Mouse (Mus musculus) left cerebral cortex, adult 9 months (tissue): ENCODE measurements at regions not wholly inside any gene's neighbourhood (a gene's known extent, or its start where the extent isn't known, plus 50 kb on each side); places are given as distances from the start of the nearest gene placed in this dataset.

Experiments
- DNase-seq, 2 experiments: peaks; one replicate each; pipeline ENCODE4 v3.0.0; 2022; ENCODE audit warnings: low spot score in 2 of 2

DNA sequence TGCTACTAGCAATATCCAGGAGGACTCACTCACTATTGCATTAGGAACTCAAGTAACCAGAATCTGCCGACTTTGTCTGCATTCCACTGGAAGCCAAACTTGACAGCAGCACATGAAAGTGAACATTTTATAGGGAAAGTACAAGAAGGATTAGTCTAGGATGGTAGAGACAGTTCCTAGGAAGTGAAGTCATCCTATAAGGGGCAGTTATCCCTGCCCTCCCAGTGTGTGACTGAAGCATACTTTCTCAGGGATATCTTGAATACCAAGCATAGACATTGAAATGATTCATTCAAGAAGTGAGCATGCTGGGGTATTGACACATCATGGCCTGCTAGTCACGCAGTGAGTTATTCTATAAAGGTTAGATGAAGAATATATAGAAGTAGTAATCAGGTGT, 632.2 kb upstream of the Zeb2 start:
- DNase-seq: no peak

- no peak for DNase-seq
These were observed 630.4 kb upstream of the Zeb2 start for GRCm38 (mm10) chr2:45747263-45748236.

GRCm38 (mm10) chr2:45746606-45747005, 629.4 kb upstream of the Zeb2 start:
- no peak for DNase-seq

- DNase-seq: no peak
These were observed 619.1 kb upstream of the Zeb2 start for GRCm38 (mm10) chr2:45736278-45736677.

DNA sequence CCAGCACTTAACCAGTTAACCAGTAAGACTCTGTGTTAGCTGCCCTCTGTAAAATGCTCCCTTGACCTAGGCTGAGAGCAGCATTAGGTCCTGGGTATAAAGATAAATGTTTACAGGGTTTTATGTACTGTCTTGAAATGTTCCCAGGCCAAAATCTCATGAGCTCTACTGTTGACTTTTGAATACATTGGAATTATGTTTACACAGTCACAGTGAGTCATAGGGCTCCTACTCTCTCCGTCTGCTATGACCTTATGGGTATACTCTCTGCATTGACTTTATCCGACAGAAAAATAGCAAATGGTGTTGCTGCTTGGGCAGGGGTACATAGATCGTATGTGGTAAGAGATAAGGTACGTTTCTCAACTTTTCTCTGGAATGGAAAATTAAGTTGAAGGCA, 596.8 kb upstream of the Zeb2 start:
- DNase-seq: no peak

DNA sequence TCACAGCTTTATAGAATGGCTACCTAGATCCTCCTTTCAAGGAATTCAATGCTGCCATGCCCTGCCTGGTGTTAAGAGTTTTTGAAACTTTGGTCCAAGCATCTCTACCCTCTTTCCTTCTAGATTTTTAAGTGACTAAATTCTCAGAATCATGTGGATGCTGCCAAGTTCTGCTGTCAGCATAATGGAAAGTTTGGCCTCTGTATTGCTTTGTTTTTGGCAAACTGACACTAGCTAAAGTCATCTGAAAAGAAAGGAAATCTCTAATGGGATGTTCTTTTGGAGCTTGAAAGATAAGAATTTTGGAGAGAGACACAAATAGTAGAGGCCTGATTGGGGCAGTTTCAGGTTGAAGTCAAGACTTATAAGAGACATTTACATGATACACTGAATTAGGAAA, 589.8 kb upstream of the Zeb2 start:
- no peak for DNase-seq

GRCm38 (mm10) chr2:45702511-45702910, 585.3 kb upstream of the Zeb2 start:
- DNase-seq: no peak

- no peak for DNase-seq
These were observed 583.4 kb upstream of the Zeb2 start for GRCm38 (mm10) chr2:45700578-45700977.

DNA sequence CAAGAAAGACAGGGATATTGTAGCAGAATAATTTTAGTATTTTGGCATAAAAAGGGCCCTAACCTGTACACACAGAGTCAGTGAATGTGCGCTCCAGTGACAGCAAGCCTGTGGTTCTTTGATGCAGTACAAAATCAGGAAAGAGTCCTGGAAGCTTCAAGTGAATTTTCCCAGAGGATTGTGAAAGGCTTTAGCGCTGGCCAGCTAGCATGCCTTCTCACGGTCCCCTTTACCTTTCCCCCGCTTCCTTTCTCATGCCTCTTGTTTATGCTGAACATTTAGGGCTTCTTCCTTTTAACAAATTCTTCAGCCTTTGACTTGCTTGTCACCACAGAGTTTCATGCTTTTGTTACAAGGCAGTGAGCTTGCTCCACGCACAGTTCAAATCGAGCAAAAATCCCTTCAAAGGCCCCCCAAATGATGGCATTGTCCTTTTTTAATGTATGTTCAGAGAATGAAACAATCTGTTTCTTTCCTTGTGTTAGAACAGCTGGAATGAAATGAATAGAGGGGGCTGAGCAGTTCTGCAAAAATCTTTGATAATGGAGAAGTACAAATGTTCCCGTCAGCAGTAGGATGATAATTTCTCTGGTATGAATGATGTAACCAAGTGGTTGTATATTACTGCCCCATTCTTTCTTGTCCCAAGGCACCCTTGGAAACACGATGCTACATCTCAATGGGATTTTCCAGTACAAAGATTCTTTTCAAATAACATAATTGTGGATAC, 576.3 kb upstream of the Zeb2 start:
- DNase-seq: no peak

- no peak for DNase-seq
These were observed 575.6 kb upstream of the Zeb2 start for GRCm38 (mm10) chr2:45692819-45693218.

DNA sequence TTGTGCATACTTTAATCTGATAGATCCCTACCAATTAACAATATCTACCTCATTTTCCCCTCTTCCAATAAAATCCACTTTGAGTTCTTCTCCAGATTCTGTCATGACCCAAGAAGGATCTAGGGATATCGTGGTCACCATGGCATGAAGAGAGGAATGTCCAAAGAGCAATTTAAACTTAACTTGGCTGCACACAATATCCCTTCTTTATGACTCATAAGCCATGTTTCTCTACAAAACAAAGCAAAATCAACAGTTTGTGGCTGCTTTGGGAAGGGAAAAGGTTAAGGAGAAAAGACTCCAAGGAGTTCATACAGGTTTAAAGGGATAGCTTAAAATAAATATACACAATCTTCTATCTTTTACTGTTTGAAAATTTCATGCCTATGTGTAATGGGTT, 571.8 kb upstream of the Zeb2 start:
- no peak for DNase-seq

GRCm38 (mm10) chr2:45681251-45681650, 564.1 kb upstream of the Zeb2 start:
- no peak for DNase-seq

DNA sequence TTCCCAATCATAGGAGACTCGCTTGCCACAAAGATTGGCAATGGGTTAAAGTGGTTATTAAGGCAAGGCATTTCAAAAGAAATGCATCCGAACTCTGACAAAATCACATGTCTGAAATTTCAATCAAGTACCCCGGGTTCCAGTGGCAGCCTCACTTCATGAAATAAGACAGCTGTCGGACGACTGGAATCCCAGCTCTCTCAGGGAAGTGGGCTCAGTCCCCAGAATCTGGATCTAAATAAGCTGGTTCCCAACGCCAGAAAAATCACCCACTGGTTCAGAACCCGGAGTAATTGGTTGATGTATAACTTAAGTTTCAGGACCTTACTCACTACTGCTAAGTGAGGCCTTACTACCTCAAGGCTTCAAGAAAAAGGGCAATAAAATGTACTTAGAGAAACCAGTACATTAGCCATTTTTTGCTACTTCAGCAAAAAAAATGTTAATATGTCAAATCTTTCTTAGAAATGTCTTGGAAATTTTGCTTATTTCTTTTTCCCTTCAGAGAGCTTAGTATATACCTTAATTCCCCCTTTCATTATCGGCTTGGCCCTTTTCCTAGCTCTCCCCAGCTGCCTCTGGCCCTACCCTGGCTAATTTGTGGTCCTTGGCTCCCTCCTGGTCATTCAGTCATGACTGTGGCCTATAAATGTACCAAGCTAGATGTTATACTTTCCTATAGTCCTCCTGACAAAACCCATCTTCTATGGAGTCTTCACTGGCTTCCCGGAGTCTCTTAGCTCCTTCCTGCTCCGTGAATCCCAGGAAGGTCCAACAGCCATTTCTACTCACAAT, 562.1 kb upstream of the Zeb2 start:
- DNase-seq: no peak

DNA sequence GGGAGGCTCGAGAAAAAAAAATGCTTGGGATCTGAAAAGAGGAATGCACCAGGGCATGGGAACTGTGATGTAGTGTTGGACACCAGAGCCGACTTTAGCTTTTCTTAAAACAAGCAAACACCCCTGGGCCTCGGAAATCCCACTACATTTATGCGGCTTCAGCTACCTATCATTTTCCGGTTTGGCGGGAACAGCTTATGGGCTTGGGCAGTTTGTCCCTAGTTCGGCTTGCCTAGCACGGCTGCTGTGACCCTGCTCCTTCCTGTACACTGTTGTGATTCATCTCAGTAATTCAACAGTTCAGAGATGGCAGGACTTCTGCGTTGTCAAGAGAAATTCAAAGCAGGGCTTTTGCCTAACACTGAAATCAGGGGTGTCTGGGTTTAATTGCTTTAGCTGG, 561.5 kb upstream of the Zeb2 start:
- no peak for DNase-seq

DNA sequence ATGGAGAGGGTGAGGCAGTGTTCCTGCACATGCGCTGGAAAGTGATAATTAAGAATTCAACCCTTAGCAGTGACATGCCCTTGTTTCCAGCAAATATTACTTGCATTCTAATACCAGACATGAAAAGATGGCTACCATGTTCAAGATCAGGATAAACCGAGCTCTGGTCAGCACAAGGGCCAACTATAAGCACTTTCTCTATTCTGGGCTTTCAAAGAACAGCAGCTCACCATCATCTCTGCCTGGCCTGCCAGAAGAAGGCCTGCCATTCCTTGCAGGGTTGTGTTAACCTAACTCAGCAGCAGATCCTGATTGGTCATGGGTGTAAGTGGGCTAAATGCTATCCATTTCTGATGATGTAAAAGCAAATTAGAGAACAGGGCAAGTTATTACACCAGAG, 558.6 kb upstream of the Zeb2 start:
- DNase-seq: no peak

- DNase-seq: no peak
These were observed 538.8 kb upstream of the Zeb2 start for GRCm38 (mm10) chr2:45656011-45656410.

DNA sequence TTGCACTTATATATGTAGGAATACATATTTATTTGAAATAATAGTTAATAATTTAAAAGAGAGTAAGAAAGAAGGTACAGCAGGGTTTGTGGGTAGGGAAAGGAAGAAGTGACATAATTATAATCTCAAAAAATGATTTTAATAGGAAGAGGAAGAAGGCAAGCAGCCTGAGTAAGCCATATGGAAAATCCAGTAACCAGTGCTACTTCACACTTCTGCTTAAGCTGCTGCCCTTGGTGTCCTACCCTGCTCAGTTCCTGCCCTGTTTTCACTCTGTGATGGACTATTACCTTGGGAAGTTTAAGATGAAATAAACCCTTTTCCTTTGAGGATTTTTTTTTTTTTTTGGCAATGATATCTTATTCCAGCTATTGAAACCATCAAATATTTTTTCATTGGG, 537.5 kb upstream of the Zeb2 start:
- DNase-seq: no peak

GRCm38 (mm10) chr2:45652977-45653376, 535.8 kb upstream of the Zeb2 start:
- no peak for DNase-seq

GRCm38 (mm10) chr2:45650271-45650985, 533.2 kb upstream of the Zeb2 start:
- DNase-seq: no peak

GRCm38 (mm10) chr2:45647846-45648245, 530.7 kb upstream of the Zeb2 start:
- DNase-seq: no peak

DNA sequence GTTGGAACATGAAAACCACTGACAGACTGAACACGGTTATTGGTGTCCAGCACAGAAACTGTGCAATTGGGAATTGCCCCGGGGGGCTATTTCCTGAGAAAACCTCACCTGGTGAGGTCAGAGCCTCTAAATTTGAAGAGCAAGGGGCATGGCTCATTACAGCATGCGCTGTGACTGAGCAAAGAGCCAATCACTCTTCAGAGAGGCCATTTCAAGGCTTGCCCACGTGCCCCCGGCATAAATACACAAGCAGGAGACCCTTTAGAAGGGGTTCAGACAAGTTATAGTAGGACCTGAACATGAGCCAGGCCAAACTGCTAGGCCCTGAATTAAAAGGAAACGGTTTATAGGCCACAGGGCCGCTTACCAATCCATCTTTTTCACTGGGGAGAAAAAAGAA, 512.9 kb upstream of the Zeb2 start:
- DNase-seq: no peak

GRCm38 (mm10) chr2:45629616-45630015, 512.4 kb upstream of the Zeb2 start:
- DNase-seq: no peak
